Mouse (Mus musculus): ENCODE results near the gene Jmjd8.
"Not testable (repeated sequence)": the region's sequence is repeated elsewhere in the genome, so short reads cannot be mapped to it uniquely, and the experiment has no call there.

The Jmjd8 gene

DNA sequence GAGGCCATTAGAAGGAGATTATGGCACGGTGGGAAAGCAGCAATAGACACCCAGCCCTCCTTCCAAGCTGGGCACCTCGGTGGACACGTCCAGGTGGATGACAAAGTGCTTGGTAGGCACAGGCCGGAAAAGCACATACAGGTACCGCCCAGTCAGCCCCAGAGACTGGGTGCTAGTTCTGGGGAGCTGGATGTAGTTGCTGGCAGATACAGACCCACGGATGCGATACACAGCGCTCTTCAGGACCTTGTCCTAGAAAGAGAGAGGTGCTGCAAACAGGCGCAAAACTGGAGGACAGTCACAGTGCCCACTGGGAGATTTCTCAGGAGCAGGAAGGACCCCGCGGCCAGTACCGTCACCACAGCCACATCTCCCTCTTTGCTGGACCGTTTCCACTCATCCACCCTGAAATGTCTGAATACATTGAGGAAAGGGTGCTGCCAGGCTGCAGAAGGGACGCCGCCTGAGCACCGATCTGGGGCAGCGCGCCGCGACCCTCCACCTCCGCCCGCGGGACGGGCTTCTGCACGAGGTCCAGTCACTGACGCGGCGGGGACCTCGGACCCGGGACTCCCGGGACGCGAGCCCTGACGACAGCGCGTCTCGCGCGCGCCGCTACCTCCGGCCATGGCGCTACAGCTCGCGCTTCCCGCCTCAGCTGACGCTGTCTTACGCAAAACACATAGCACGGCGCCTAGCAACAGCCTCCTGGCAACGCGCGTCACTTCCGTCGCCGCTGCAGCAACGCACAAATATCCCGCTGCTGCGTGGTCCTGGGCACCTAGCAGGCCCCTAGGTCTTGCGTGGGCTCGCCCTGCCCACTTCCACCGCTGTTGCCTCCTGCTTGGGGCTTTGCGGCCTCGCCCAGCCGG lies 32.4 kb downstream of the Jmjd8 start, which contains the start of gene Wdr90:
Gene Wdr90, minus strand, starts transcription at position 670 of the 872 bp plus-strand sequence.
- peak; percentile 85 to 88 for DNase-seq (ENCODE audit: low spot score in 2 of 2)

DNA sequence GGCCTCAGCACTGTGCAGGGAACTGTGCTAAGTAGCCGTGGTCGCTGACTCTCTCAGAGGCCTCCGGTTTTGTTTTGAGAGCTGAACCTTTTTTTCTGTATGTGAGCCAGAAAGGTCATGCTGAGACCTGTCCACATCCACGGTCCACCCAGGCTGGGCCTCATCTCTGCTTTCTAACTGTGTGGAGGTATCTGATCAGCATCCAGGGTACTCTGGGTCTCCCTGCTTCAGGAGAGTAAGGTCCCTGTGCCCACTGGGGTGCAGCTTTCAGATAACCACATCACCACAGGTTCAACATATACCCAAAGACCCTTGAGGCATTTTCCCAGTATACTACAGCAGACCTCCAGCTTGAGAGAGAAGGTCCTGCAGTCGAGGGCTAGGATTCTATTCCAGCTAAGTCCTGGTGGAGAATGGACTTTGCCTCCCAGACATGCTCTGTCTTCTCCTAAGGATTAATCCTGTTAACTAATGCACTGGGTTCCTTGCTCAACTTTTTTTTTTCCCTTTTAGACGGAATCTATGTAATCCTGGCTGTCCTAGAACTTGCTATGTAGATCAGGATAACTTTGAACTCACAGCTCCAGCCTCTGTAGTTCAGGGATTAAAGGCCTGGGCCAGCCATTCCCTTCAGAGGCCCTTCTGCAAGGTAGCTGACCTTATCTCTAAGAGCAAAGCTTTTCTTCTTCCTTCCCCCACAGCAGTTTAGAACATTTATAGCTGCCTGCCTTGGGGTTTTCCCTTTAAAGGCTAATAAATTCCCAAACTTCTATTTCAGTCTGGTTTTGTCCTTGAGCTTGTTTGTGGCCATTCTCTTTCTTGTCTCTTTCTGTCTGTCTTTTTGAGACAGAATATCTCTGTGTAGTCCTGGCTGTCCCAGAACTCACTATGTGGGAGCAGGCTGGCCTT lies 33.3 kb downstream of the Jmjd8 start:
- DNase-seq (ENCODE audit: low spot score in 2 of 2), result no peak

DNA sequence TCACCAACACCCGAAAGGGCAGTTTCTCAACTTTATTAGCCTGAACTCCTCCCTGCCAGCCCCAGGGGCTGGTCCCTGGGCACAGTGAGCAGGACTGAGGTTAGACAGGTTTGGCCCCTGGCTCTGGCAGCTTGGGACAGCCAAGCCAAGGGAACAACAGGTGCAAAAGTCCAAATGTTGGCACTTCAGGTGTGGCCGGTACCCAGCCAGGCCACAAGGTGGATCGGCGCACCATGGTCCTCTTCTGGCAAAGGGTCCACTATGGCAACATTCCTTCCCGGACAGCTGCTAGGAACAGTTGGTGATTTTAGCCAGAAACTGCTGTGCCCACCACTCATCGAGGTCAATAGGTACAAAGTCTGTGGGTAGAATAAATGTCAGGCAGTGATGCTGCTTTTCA lies 35.0 kb downstream of the Jmjd8 start:
- no peak for DNase-seq (ENCODE audit: low spot score in 2 of 2)

DNA sequence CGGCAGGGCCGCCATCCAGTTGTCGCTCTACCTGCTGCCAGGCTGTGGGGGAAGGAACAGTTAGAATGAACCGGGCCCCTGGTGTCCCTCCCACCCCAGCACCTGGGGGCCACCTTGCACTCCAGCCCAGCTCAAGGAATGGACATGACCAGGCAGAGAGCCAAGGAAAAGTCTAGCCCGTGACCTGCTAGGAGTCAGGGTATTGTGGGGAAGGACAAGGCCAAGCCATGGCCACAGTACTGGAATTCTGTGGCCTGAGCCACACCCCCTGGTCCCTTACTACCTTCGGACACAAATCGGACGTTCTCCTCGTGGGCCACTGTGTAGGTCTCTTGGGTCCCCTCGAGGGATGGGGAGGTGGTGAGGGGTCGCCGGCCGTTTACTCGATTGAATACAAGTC lies 35.6 kb downstream of the Jmjd8 start:
- DNase-seq (ENCODE audit: low spot score in 2 of 2), result no peak

DNA sequence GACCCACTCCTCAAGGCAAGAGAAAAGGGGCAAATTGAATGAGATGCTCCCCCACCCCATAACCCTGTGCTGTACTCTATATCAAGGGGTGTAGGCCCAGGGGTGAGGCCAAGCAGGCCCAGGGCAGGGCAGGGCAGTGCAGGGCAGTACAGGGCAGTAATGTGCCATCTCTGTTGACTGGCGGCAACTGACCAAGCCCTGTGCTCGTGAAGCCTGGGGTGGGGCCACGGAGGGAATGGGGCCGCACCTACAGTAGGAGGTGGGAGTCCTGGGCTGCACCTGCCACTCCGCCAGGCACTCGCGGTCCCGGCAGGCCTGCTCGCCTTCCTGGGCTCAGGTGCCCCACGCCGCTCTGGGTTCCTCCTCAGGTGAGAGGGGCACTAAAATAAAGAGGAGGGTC lies 36.6 kb downstream of the Jmjd8 start:
- peak in 1 of 2 experiments; percentile 59 for DNase-seq (ENCODE audit: low spot score in 2 of 2)

DNA sequence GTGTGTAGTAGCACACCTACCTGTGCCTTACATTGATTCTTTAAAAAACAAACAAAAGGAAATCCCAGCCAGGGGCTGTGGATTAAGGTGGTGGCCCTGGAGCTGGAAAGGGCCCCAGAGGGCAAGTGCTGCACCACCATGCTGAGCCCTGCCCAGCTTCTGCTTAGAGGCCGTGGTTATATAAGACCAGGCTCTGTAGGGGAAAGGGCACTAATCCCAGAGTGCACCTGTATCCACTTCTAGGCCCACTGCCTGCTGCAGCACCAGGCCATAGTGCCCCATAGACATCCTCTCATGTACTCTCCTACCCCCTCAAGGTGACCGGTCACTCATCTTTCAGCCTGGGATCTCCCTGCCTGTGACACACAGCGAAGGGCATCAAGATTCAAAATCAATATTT lies 37.5 kb downstream of the Jmjd8 start:
- no peak for DNase-seq (ENCODE audit: low spot score in 2 of 2)

DNA sequence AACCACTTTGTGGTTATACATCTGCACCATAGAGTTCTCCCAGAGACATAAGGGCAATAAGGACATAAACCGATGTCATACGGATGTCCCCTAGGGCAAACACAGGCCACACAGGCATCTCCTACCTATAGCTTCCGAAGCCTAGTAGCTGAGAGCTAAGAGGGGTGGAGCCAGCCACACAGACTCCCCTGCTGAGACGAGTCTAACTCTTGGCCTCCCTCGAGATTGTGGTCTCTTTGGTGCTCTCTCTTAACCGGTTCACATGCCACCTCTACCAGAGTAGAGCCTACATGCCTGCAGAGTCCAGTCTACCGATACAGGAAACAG lies 38.8 kb downstream of the Jmjd8 start:
- no peak for DNase-seq (ENCODE audit: low spot score in 2 of 2)

DNA sequence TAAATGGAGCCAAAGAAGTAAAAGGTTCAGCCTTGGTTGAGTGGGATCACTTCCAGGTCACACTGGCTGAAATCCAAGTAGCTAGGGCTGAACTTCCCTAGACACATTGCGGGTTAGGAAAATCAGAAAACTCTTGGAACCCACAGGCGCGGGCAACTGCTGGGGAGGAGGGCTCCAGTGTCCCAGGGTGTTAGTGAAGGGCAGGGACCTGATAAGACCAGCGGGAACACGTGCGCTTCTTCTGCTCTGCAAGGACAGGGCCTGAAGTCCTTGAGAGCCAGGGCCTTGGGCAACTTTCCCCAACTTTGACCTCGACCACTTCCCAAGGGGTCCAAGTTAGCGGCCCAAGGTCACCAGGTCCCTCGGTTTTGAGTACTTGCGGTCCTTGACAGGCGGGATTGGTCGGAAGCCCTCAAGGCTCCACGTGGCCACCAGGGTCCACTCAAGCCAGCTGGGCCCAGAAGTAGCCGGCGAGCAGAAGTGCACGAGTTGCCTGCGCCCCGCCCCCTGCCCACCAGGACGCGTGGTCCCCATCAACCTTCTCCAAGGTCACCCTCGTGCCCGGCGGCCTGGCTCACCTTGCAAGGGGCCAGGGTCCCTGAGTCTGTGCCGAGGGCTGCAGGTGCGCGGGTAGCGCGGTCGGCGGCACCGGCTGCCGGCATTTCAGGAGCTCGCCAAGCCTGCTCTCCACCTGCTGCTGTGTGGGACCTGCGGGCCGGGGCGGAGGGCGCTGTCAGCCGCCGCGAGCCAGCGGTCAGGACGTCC lies 39.4 kb downstream of the Jmjd8 start:
- peak; percentile 56 to 65 for DNase-seq (ENCODE audit: low spot score in 2 of 2)

DNA sequence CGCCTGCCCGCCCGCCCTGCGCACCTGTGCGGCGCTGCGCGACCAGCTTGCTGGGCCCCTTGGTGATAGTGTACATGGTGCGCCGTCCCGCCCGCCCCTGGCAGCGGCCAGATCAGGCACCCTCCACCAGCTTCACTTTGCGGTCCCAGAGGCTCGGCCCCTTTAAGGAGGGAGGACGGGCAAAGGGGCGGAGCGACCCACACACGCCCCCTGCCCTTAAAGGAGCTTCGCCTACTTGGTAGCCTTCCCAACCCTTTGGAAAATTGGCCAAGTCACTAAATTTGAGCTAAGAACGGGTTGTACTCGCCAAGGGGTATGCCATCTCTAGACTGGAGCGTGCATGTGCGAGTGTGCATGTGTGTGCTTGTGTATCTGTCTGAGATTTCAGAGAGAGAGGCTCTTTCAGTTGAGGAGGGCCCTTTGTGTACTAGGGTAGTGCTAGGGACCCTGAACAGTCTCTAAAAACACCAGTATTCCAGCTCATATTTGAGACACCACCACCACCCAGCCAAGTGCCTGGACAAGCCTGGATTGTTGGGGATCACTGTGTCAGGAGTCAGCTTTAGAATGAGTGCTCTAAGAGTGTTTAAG lies 40.0 kb downstream of the Jmjd8 start, which contains the start of gene Mcrip2:
Gene Mcrip2, minus strand, starts transcription at position 164 of the 591 bp plus-strand sequence.
- peak; percentile 74 to 79 for DNase-seq (ENCODE audit: low spot score in 2 of 2)

DNA sequence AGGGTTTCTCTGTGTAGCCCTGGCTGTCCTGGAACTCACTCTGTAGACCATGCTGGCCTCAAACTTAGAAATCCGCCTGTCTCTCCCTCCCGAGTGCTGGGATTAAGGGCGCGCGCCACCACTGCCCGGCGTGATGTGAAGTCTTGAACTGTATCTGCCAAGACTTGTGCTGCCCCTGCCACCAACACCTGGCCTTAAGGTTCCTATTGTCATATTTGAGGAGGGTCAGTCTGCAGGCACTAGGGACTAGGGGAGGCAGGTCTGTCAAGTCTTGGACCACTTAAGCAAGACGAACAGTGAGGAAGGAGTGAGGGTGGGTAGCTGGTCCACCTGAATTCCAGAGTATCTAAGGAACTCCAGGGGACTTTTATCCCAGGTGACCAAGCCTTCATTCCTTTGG lies 40.8 kb downstream of the Jmjd8 start:
- no peak for DNase-seq (ENCODE audit: low spot score in 2 of 2)

DNA sequence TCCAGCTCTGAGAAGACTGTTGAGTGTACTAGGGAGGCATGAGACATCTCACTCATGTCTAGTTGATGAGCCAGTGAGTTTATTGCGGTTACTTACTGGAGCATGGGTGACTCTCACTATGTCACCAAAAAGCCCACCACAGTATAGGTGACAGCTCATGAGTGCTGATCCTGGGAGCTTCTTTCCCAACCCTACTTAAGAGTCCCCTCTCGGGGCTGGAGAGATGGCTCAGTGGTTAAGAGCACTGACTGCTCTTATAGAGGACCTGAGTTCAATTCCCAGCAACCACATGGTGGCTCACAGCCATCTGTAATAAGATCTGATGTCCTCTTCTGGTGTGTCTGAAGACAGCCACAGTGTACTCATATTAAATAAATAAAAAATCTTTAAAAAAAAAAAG lies 41.3 kb downstream of the Jmjd8 start:
- no peak for DNase-seq (ENCODE audit: low spot score in 2 of 2)

DNA sequence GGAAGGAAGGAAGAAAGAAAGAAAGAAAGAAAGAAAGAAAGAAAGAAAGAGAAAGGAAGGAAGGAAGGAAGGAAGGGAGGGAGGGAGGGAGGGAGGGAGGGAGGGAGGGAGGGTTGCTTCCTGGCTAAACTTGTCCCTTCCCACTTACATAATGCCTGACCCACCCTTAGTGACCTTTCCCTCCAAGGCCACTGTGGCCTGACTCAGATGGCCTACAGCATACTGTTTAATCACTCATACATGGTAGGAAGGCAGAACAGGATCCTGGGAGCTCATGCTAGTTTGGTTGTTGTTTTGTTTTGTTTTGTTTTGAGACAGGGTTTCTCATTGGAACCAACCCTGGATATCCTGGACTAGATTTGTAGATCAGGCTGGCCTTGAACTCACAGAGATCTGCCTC lies 42.9 kb downstream of the Jmjd8 start:
- not testable (repeated sequence) for DNase-seq (ENCODE audit: low spot score in 2 of 2)

DNA sequence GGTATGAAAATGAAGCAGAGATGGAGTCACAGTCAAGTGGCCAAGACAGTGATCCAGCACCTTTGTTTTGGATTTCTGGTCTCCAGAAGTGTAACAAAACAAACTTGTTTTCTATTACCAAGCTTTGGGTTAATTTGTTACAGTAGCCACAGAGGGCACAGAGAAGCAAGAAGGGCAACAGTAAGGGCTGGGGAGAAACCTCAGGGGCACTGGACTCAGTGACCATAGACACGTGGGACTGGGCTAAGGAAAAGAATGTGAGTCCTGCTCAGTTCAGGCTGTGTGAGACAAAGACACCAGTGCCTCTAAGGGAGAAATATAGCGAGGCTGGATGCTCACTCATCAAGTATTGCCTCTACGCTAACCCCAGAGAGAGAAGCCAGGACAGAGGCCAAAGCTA lies 44.0 kb downstream of the Jmjd8 start:
- DNase-seq (ENCODE audit: low spot score in 2 of 2), result no peak

DNA sequence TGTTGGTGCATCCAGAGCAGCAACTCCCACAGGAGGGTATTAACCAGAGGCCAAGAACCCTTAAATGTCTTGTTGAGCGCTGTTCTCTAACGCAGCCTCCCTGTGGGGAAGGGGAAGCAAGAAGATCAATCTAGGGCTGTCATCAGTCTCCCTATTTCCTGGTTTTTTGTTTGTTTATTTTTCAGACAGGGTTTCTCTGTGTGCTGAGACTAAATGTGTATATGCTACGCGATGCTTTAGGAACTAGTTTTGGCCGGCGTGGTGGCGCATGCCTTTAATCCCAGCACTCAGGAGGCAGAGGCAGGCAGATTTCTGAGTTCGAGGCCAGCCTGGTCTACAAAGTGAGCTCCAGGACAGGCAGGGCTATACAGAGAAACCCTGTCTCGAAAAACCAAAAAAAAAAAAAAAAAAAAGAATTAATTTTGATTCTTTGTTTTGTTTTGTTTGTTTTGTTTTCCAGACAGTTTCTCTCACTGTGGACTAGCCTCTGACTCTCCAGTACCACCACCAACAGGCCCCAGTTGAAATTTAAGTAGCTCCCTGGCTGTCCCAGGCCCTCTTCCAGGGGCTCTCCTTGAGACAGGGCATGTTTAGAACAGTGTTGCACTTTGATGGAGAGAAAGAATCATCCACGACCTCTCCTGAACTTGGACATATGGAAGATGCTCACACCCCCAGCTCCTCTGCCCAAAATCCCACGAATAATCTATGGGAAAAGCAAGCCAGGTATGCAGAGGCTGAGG lies 44.9 kb downstream of the Jmjd8 start:
- no peak for DNase-seq (ENCODE audit: low spot score in 2 of 2)

DNA sequence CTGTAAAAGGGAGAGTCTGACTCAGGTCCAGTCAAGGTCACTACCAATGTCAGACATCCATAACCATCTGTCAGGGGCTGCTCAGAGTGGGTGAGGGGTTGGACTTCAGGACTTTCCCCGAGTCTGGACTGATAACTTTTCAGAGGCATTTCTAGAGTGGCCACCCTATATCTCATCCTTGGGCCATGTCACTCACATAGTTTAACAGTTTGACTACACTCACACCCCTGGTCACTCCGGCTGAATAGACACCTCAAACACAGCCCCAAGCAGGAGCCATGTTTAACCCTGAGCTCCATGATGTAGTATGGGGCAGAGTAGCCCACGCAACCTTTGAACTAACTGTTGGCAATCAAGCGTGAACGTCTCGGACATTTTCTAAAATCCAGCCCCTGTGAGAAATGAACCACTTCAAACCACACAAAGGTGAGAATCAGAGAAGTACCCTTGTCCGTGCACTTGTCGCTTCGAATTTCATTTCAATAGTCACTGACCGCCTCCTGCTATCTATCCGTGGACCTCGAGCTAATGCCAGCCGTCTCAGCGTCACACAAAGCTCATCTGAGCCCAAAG lies 45.6 kb downstream of the Jmjd8 start:
- no peak for DNase-seq (ENCODE audit: low spot score in 2 of 2)

DNA sequence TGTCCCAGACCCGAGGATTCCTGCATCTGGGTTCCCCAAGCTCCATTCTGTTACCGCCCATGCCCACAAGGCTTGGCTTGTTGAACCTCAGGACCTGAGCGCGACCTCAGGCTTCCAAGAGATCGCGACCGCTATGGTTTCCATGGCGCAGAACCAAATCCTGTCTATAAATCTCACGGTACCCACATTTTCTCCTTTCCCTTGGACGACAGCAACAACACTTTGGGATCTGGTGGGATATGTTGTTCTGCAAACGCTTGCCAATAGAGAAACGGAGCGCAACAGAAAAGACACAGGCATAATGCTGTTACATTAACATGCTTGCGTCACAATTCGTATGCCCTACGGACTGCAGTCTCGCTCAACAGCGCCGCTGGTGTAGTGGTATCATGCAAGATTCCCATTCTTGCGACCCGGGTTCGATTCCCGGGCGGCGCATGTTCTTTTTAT lies 46.1 kb downstream of the Jmjd8 start, which contains the start of gene Mettl26:
Gene Mettl26, plus strand, starts transcription at position 354 of the 450 bp plus-strand sequence.
- DNase-seq (ENCODE audit: low spot score in 2 of 2), result peak; percentile 83 to 96

DNA sequence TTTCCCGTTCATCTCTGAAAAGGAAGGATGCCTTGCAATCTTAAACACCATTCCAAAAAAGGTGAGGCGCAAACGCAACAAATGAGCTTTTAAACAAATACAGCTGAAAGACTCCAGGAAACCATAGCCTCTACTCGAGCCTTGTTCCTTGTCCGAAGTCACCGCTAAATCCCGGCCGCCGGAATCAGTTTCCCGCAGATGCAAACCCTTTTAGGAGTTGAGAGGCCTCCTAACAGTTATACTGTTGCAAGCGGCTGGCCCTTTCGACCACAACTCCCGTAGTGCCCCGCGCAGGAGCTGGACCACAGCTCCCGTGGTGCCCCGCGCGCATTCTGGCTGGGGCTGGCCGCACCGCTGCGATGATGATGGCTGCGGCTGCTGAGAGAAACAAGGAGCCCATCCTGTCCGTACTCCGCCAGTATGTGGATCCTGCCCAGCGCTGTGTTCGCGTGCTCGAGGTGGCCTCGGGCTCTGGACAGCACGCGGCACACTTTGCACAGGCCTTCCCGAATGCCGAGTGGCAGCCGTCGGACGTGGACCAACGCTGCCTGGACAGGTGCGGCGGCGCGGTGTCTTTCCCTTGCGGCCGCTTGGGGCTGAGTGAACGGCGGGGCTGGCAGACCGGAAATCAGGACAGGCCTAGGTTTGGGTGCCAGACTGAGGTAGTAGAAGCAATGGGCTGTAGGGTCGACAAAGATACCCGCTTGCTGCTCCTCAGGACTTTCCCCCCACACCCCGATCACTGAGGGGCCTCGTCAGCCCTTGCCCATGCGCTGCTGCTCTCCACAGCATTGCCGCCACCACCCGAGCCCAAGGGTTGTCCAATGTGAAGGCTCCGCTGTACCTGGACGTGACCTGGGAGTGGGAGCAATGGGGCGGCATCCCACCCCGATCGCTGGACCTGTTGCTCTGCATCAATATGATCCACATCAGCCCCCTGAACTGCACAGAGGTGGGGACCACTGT lies 46.8 kb downstream of the Jmjd8 start:
- DNase-seq (ENCODE audit: low spot score in 2 of 2), result peak; percentile 85 to 89

DNA sequence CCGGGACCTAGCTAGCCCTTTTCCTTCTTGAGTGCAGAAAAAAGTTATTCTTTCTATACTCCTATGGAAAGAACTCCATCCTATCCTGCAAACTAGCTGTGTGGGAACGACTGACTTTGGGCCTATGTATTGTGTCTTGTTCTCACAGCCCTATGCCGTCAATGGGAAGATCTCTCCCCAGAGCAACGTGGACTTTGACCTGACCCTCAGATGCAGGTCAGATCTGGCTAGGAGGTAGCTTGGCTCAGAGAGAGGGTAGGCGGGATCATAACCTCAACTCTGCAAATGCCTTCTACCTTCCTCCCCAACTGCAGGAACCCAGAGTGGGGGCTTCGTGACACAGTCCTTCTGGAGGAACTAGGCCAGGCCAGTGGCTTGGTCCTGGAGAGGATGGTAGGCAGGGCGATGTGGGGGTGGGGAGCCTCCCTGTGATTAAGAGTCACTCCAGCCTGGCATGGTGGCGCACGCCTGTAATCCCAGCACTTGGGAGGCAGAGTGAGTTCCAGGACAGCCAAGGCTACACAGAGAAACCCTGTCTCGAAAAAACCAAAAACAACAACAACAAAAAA lies 47.8 kb downstream of the Jmjd8 start:
- no peak for DNase-seq (ENCODE audit: low spot score in 2 of 2)

DNA sequence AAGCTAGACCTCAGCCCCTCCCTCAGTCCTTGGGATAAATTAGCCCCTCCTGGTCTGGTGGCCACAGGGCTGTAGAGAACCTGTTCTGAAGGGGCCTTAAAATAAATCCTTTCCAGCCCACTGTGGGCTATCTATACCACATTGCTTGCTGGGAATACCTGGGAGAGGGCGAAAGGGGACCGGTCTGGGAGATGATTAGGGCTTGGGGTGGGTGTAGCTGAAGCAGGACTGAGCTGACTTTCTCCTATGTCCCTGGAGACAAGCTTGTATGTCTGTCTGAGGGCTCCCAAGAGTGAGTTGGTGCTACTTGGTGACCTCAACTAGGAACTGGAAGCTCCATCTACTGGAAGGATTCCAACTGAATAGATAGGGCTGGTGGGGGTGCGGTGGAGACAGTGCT lies 48.4 kb downstream of the Jmjd8 start:
- no peak for DNase-seq (ENCODE audit: low spot score in 2 of 2)

Measured in urinary bladder, postnatal 4 days (tissue).